Mouse (Mus musculus) embryonic facial prominence, embryonic 10.5 days (tissue): Measurements from ENCODE around the gene Tlx2. TPM values are rescaled to one million over a fixed set of nuclear protein-coding genes. Genes with fewer than 3 reads are reported as not detected.

Source experiments
- DNase-seq: peaks from one replicate; pipeline ENCODE4 v3.0.0-alpha.2; 2017; ENCODE audit warnings: low spot score
- H3K27ac ChIP-seq: fragments of 300-500 bp; sonication (generic); replicated peaks from 2 replicates; pipeline ENCODE4 v1.5.1; 2016; ENCODE audit warnings: mild to moderate bottlenecking
- H3K27me3 ChIP-seq: fragments of 300-500 bp; sonication (generic); replicated peaks from 2 replicates; pipeline ENCODE4 v1.6.1; 2016; ENCODE audit warnings: low read depth, mild to moderate bottlenecking; ENCODE audit not compliant: poor library complexity, severe bottlenecking
- H3K36me3 ChIP-seq: fragments of 300-500 bp; sonication (generic); replicated peaks from 2 replicates; pipeline ENCODE4 v1.6.1; 2016; ENCODE audit warnings: mild to moderate bottlenecking, moderate library complexity
- H3K4me1 ChIP-seq: fragments of 300-500 bp; sonication (generic); 2 replicates; pipeline ENCODE4 v1.6.1; 2016
- H3K4me3 ChIP-seq: fragments of 300-500 bp; sonication (generic); 2 replicates; pipeline ENCODE4 v1.5.1; 2016; ENCODE audit warnings: mild to moderate bottlenecking, moderate library complexity
- H3K9me3 ChIP-seq: fragments of 300-500 bp; sonication (generic); 2 replicates; pipeline ENCODE4 v1.6.1; 2016; ENCODE audit warnings: mild to moderate bottlenecking
- WGBS: fragments of 180-500 bp; shearing (Covaris S2); methylation state at CpG from one replicate; pipeline ENCODE4 v1.1.7; 2016; 5-methylcytosine and 5-hydroxymethylcytosine counted together
- polyA plus RNA-seq: library from polyadenylated mRNA; unstranded; fragments of >200 nt; fragmentation: Nextera tagmentation; extraction: Ambion mirVana; gene quantifications from 2 replicates; pipeline ENCODE4 v1.2.1, GENCODE M21; 2016

The Tlx2 gene
- polyA plus RNA-seq, 1 experiment from 2014 or later = 10.4 TPM

GRCm38 (mm10) chr6:83066441-83066840 is 3.7 kb downstream of the Tlx2 start:
- WGBS = 28% methylated on average over 6 of the region's 6 CpGs
- Histone ChIP-seq H3K4me3 (no peak overlapping the region), H3K36me3 (no peaks in the 10 kb centered on the region), H3K27me3 (peaks cover 100% of the 10 kb centered on the region), H3K27ac (no peak overlapping the region), H3K4me1 (peaks cover 42% of the 10 kb centered on the region), H3K9me3 (no peaks in the 10 kb centered on the region)
- DNase-seq = no peak

- Histone ChIP-seq H3K9me3 (no peaks in the 10 kb centered on the region), H3K27me3 (peaks cover 100% of the 10 kb centered on the region), H3K27ac (no peak overlapping the region), H3K36me3 (no peaks in the 10 kb centered on the region), H3K4me1 (peaks cover 38% of the 10 kb centered on the region), H3K4me3 (no peak overlapping the region)
- DNase-seq = no peak
- WGBS = 37% methylated on average over 8 of the region's 8 CpGs
Measured at GRCm38 (mm10) chr6:83065995-83066394, 4.1 kb downstream of the Tlx2 start.

- H3K4me3 ChIP-seq = no peak overlapping the region
Measured at GRCm38 (mm10) chr6:83058725-83059124, 11.4 kb downstream of the Tlx2 start.

GRCm38 (mm10) chr6:83057790-83058189 is 12.3 kb downstream of the Tlx2 start, which contains the start of gene Dqx1:
Dqx1 (plus strand) TSS chr6:83057844.
- Histone ChIP-seq H3K4me3 (no peak within 1 kb of the TSS), H3K36me3 (peaks cover 28% of the 10 kb centered on the region), H3K27ac (no peak within 1 kb of the TSS), H3K9me3 (no peaks in the 10 kb centered on the region), H3K27me3 (peaks cover 38% of the 10 kb centered on the region), H3K4me1 (peaks cover 35% of the 10 kb centered on the region)
- 50% methylated on average over 3 of the region's 3 CpGs for whole genome bisulfite sequencing
- no peak for DNase-seq

More at GRCm38 (mm10) chr6:83058725-83059124, 11.4 kb downstream of the Tlx2 start:
- 84% methylated on average over 2 of the region's 2 CpGs for WGBS
- peaks cover 25% of the 10 kb centered on the region for H3K4me1 ChIP-seq
- peaks cover 28% of the 10 kb centered on the region for H3K36me3 ChIP-seq
- H3K27ac ChIP-seq = no peak overlapping the region
- DNase-seq = no peak
- peaks cover 48% of the 10 kb centered on the region for H3K27me3 ChIP-seq
- H3K9me3 ChIP-seq = no peaks in the 10 kb centered on the region

GRCm38 (mm10) chr6:83054871-83055431 is 15.1 kb downstream of the Tlx2 start, which contains the start of gene Htra2:
Htra2 (minus strand) TSS chr6:83055273.
- peaks cover 33% of the 10 kb centered on the region for H3K4me1 ChIP-seq
- peak; percentile 61 for DNase-seq
- H3K9me3 ChIP-seq = no peaks in the 10 kb centered on the region
- H3K27me3 ChIP-seq = peaks cover 10% of the 10 kb centered on the region
- peak within 1 kb of the TSS; percentile 86 for H3K4me3 ChIP-seq
- H3K27ac ChIP-seq = peak within 1 kb of the TSS; percentile 93
- WGBS = under 1% methylated on average over 50 of the region's 50 CpGs
- H3K36me3 ChIP-seq = peaks cover 50% of the 10 kb centered on the region

GRCm38 (mm10) chr6:83054074-83054851 is 15.8 kb downstream of the Tlx2 start, which contains the start of gene Aup1:
Aup1 (plus strand) TSS chr6:83054521.
- peaks cover 51% of the 10 kb centered on the region for H3K36me3 ChIP-seq
- under 1% methylated on average over 64 of the region's 64 CpGs for WGBS
- DNase-seq = peak; percentile 96

GRCm38 (mm10) chr6:83053136-83053960 is 16.7 kb downstream of the Tlx2 start:
- peaks cover 33% of the 10 kb centered on the region for H3K4me1 ChIP-seq
- WGBS = 3% methylated on average over 26 of the region's 26 CpGs
- no peaks in the 10 kb centered on the region for H3K9me3 ChIP-seq
- peaks cover 50% of the 10 kb centered on the region for H3K36me3 ChIP-seq
- H3K27me3 ChIP-seq = no peaks in the 10 kb centered on the region
- H3K4me3 ChIP-seq = peak overlapping the region; percentile 86
- DNase-seq = peak; percentile 62
- H3K27ac ChIP-seq = peak overlapping the region; percentile 93

More at GRCm38 (mm10) chr6:83054074-83054851, 15.8 kb downstream of the Tlx2 start, which contains the start of gene Aup1:
- Histone ChIP-seq H3K9me3 (no peaks in the 10 kb centered on the region), H3K27me3 (peaks cover 5% of the 10 kb centered on the region), H3K4me3 (peak within 1 kb of the TSS; percentile 86), H3K27ac (peak within 1 kb of the TSS; percentile 93), H3K4me1 (peaks cover 33% of the 10 kb centered on the region)

- Histone ChIP-seq H3K36me3 (peaks cover 24% of the 10 kb centered on the region), H3K27ac (no peak overlapping the region), H3K4me1 (peaks cover 21% of the 10 kb centered on the region), H3K4me3 (no peak overlapping the region; the same call in 1 of the 2 replicates), H3K9me3 (no peaks in the 10 kb centered on the region), H3K27me3 (no peaks in the 10 kb centered on the region)
- 76% methylated on average over 10 of the region's 10 CpGs for WGBS
- DNase-seq = no peak
Measured at GRCm38 (mm10) chr6:83049367-83049766, 20.7 kb downstream of the Tlx2 start.

GRCm38 (mm10) chr6:83044742-83045141 is 25.4 kb downstream of the Tlx2 start:
- WGBS = 78% methylated on average over 9 of the region's 9 CpGs
- H3K4me1 ChIP-seq = peaks cover 14% of the 10 kb centered on the region; the same call in 1 of the 2 replicates
- DNase-seq = no peak
- no peaks in the 10 kb centered on the region for H3K36me3 ChIP-seq
- H3K27me3 ChIP-seq = peaks cover 4% of the 10 kb centered on the region; the same call in 1 of the 2 replicates
- no peak overlapping the region for H3K4me3 ChIP-seq
- H3K9me3 ChIP-seq = no peaks in the 10 kb centered on the region
- H3K27ac ChIP-seq = no peak overlapping the region

GRCm38 (mm10) chr6:83043993-83044392 is 26.1 kb downstream of the Tlx2 start:
- no peak overlapping the region for H3K4me3 ChIP-seq
- H3K36me3 ChIP-seq = no peaks in the 10 kb centered on the region
- H3K4me1 ChIP-seq = peaks cover 14% of the 10 kb centered on the region; the same call in 1 of the 2 replicates
- 85% methylated on average over 5 of the region's 5 CpGs for WGBS
- no peaks in the 10 kb centered on the region for H3K9me3 ChIP-seq
- DNase-seq = no peak
- H3K27ac ChIP-seq = no peak overlapping the region
- peaks cover 4% of the 10 kb centered on the region; the same call in 1 of the 2 replicates for H3K27me3 ChIP-seq

- Histone ChIP-seq H3K27me3 (peaks cover 4% of the 10 kb centered on the region; the same call in 1 of the 2 replicates), H3K36me3 (no peaks in the 10 kb centered on the region), H3K4me1 (peaks cover 18% of the 10 kb centered on the region), H3K9me3 (no peaks in the 10 kb centered on the region), H3K4me3 (no peak overlapping the region), H3K27ac (no peak overlapping the region)
- WGBS = 64% methylated on average over 6 of the region's 6 CpGs
- DNase-seq = no peak
Measured at GRCm38 (mm10) chr6:83043561-83043960, 26.5 kb downstream of the Tlx2 start.

- WGBS = 77% methylated on average over 5 of the region's 5 CpGs
- Histone ChIP-seq H3K9me3 (no peaks in the 10 kb centered on the region), H3K4me1 (peaks cover 23% of the 10 kb centered on the region), H3K4me3 (no peak overlapping the region), H3K27ac (no peak overlapping the region), H3K27me3 (peaks cover 33% of the 10 kb centered on the region), H3K36me3 (no peaks in the 10 kb centered on the region)
- DNase-seq = no peak
Measured at GRCm38 (mm10) chr6:83040601-83041000, 29.5 kb downstream of the Tlx2 start.
